Mouse (Mus musculus): ENCODE data around the gene Myadml2. TPM values are rescaled to one million over a fixed set of nuclear protein-coding genes. Genes with fewer than 3 reads are reported as not detected.

Myadml2 gene
- total and polyA plus RNA-seq, 2 experiments from 2014 or later = 1.6 to 1.7 TPM

DNA sequence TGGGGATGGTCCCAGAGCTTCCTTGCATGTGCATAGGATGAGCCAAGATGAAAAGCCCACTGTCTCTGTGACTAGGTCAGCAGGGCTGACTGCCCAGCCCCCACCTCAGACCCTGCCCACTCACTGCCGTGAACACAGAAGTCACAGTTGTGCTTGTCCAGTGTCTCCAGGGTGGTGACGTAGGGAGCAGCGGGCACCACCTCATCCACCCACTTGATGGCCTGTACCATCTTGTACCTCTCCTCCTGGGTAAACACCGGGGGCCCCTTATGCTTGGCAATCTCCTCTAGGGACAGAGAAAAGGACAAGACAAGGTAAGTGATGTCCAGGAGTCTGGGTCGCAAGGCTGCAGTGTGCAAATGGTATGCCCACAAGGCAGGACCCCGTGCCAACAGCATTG, 32.8 kb downstream of the Myadml2 start:
- H3K27ac ChIP-seq (ENCODE audit: low read depth, low read length) = no peak overlapping the region
- ATAC-seq (ENCODE audit: low FRiP score) (no peak), DNase-seq (ENCODE audit: low spot score) (no peak)
- no peak overlapping the region for H3K4me3 ChIP-seq (ENCODE audit: low read depth, low read length)
- peaks cover 8% of the 10 kb centered on the region; the same call in 1 of the 2 replicates for H3K4me1 ChIP-seq (ENCODE audit: insufficient read depth, low read length)
- TF ChIP-seq CTCF (IDR thresholded peaks at IDR 0.05) = no peak
- no peak overlapping the region for H3K9ac ChIP-seq (replicated peaks; ENCODE audit: low read length, poor library complexity, severe bottlenecking)
- 94% methylated on average over 6 of the region's 6 CpGs for WGBS
- H3K27me3 ChIP-seq (ENCODE audit: insufficient read depth, low read length) = no peaks in the 10 kb centered on the region
- no peaks in the 10 kb centered on the region for H3K9me3 ChIP-seq (ENCODE audit: low read length)
- H3K36me3 ChIP-seq (ENCODE audit: insufficient read depth, low read length) = peaks cover 47% of the 10 kb centered on the region
- no peak overlapping the region for H3K4me2 ChIP-seq (ENCODE audit: low read depth, low read length, poor library complexity, severe bottlenecking)

DNA sequence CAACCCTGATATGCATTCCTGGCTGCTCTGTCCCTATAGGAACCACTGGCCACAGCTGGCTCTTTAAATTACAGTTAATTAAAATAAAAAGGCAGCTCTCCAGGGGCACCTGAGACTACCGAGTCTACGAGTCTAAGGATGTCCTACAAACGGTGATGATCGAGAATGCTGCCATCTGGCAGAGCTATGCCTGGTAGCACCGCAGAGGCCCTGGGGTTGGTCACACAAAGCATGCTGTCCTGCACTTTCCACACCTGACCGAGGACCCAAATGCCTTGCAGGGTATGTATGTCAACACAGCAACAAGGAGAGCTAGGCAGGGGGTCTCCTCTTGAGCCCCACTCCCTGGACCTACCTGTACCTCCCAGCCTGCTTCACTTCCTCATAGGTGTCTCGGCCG, 34.0 kb downstream of the Myadml2 start:
- ATAC-seq (ENCODE audit: low FRiP score) (no peak), DNase-seq (ENCODE audit: low spot score) (no peak)
- Histone ChIP-seq H3K4me1 (ENCODE audit: insufficient read depth, low read length) (peaks cover 8% of the 10 kb centered on the region; the same call in 1 of the 2 replicates), H3K36me3 (ENCODE audit: insufficient read depth, low read length) (peaks cover 45% of the 10 kb centered on the region), H3K9ac (replicated peaks; ENCODE audit: low read length, poor library complexity, severe bottlenecking) (no peak overlapping the region), H3K4me3 (ENCODE audit: low read depth, low read length) (no peak overlapping the region), H3K27ac (ENCODE audit: low read depth, low read length) (no peak overlapping the region), H3K4me2 (ENCODE audit: low read depth, low read length, poor library complexity, severe bottlenecking) (no peak overlapping the region), H3K9me3 (ENCODE audit: low read length) (no peaks in the 10 kb centered on the region), H3K27me3 (ENCODE audit: insufficient read depth, low read length) (no peaks in the 10 kb centered on the region)
- TF ChIP-seq CTCF (IDR thresholded peaks at IDR 0.05) = no peak
- WGBS = 85% methylated on average over 8 of the region's 8 CpGs

DNA sequence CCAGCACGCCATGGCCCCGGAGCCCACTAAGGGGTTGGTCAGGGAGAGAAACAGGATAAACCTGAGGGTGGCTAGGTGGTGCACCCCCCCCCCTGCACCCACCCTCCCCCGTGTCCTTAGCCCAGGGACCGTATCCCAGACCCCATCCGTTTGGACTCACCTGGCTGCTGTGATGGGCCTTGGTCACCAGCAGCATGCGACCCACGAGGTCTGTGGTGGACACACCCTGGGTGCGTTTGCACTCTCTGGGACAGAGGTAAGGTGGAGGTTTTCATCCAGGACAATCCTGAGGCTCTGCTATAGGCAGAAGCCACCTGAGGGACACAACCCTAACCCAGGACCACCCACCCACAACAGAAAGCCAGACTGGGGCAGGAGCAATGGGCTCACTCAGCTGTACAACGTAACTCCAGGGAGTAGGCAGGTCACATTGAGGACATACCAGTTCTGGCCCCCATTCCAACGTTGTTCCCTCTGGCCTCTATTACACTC, 34.4 kb downstream of the Myadml2 start:
- peaks cover 8% of the 10 kb centered on the region; the same call in 1 of the 2 replicates for H3K4me1 ChIP-seq (ENCODE audit: insufficient read depth, low read length)
- peaks cover 40% of the 10 kb centered on the region for H3K36me3 ChIP-seq (ENCODE audit: insufficient read depth, low read length)
- WGBS = 93% methylated on average over 10 of the region's 10 CpGs
- no peak overlapping the region for H3K27ac ChIP-seq (ENCODE audit: low read depth, low read length)
- no peak for DNase-seq (ENCODE audit: low spot score)
- no peak for ATAC-seq (ENCODE audit: low FRiP score)
- no peak overlapping the region for H3K4me2 ChIP-seq (ENCODE audit: low read depth, low read length, poor library complexity, severe bottlenecking)
- no peak overlapping the region for H3K9ac ChIP-seq (replicated peaks; ENCODE audit: low read length, poor library complexity, severe bottlenecking)
- no peak overlapping the region for H3K4me3 ChIP-seq (ENCODE audit: low read depth, low read length)
- no peaks in the 10 kb centered on the region for H3K27me3 ChIP-seq (ENCODE audit: insufficient read depth, low read length)
- no peak for TF ChIP-seq CTCF (IDR thresholded peaks at IDR 0.05)
- H3K9me3 ChIP-seq (ENCODE audit: low read length) = no peaks in the 10 kb centered on the region

DNA sequence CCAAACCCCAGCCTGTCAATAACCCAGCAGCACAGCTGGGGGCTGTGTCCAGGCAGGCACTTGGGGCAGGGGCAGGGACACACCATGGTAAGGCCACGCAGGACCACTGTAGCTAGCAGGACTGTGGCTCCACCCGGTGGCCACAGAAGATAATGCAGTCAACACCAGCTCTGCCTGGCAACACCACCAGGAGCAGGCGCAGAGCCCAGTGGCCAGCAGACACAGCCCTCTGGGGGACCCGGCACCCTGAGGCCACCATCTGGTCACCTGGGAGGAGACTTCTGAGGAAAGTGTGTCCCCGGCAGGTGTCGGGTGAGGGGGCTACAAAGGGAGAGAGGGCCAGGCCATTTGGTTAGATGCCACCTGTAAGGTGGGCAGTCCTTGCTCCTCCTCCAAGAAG, 35.2 kb downstream of the Myadml2 start:
- no peak overlapping the region for H3K4me2 ChIP-seq (ENCODE audit: low read depth, low read length, poor library complexity, severe bottlenecking)
- H3K9ac ChIP-seq (replicated peaks; ENCODE audit: low read length, poor library complexity, severe bottlenecking) = no peak overlapping the region
- no peak overlapping the region for H3K27ac ChIP-seq (ENCODE audit: low read depth, low read length)
- DNase-seq (ENCODE audit: low spot score) = peak; percentile 78
- H3K36me3 ChIP-seq (ENCODE audit: insufficient read depth, low read length) = peaks cover 37% of the 10 kb centered on the region
- H3K9me3 ChIP-seq (ENCODE audit: low read length) = no peaks in the 10 kb centered on the region
- ATAC-seq (ENCODE audit: low FRiP score) = peak; percentile 35; the same call in 1 of the 2 replicates
- H3K4me1 ChIP-seq (ENCODE audit: insufficient read depth, low read length) = peaks cover 8% of the 10 kb centered on the region; the same call in 1 of the 2 replicates
- no peaks in the 10 kb centered on the region for H3K27me3 ChIP-seq (ENCODE audit: insufficient read depth, low read length)
- no peak overlapping the region for H3K4me3 ChIP-seq (ENCODE audit: low read depth, low read length)
- 49% methylated on average over 6 of the region's 6 CpGs for WGBS
- peak; percentile 83 for TF ChIP-seq CTCF (IDR thresholded peaks at IDR 0.05)

DNA sequence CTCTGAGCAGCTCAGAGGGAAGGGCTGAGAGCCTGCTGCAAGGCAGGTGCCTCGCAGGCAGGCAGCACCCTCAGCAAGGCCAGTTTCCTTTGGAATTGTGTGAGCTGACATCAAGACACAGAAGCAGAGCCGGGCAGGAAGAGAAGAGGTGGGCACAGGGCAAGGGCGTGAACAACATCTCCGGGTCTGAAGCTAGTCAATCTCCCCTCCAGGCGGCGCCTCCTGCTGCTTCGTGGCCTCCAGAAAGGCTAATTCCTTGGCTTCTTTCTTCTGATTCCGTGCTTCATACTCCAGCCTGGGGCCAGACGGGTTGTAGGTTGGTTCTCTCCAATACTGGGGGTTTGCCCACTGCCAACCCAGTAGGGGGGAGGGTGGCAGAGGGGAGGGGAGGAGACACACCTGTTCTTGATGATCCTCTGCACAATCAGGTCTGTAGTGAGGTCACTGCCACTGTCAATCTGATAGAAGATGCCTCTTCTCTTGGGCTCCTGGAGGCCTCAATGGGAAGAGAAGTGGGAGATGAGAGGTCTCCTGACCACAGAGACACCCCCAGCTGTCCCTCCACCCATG, 37.4 kb downstream of the Myadml2 start:
- Histone ChIP-seq H3K27ac (ENCODE audit: low read depth, low read length) (no peak overlapping the region), H3K4me2 (ENCODE audit: low read depth, low read length, poor library complexity, severe bottlenecking) (no peak overlapping the region), H3K9me3 (ENCODE audit: low read length) (no peaks in the 10 kb centered on the region), H3K9ac (replicated peaks; ENCODE audit: low read length, poor library complexity, severe bottlenecking) (no peak overlapping the region), H3K27me3 (ENCODE audit: insufficient read depth, low read length) (no peaks in the 10 kb centered on the region), H3K4me1 (ENCODE audit: insufficient read depth, low read length) (no peaks in the 10 kb centered on the region), H3K4me3 (ENCODE audit: low read depth, low read length) (no peak overlapping the region), H3K36me3 (ENCODE audit: insufficient read depth, low read length) (peaks cover 47% of the 10 kb centered on the region)
- DNase-seq (ENCODE audit: low spot score) = no peak
- WGBS = 79% methylated on average over 9 of the region's 9 CpGs
- no peak for ATAC-seq (ENCODE audit: low FRiP score)
- TF ChIP-seq CTCF (IDR thresholded peaks at IDR 0.05) = no peak

DNA sequence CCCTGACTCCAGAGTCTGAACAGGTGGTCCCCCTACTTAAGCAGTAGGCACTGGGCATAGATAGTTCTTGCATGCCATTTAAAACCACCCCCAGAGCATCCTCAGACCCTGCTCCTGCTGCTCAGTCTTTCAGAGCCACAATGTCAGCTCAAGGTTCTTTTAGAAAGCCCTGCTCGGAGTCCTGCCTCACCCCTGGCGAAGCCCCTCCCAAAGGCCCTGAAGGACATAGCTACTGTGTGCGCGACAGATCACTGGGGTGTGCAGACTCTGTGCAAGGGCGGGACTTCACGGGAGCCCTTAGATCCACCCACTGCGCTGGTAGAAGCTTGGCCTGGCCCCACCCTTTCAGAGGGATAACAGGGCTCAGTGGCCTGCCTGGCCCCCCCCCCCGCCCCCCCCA, 38.7 kb downstream of the Myadml2 start:
- Histone ChIP-seq H3K4me1 (ENCODE audit: insufficient read depth, low read length) (no peaks in the 10 kb centered on the region), H3K9me3 (ENCODE audit: low read length) (no peaks in the 10 kb centered on the region), H3K4me2 (ENCODE audit: low read depth, low read length, poor library complexity, severe bottlenecking) (no peak overlapping the region), H3K27ac (ENCODE audit: low read depth, low read length) (no peak overlapping the region), H3K27me3 (ENCODE audit: insufficient read depth, low read length) (no peaks in the 10 kb centered on the region), H3K9ac (replicated peaks; ENCODE audit: low read length, poor library complexity, severe bottlenecking) (no peak overlapping the region), H3K36me3 (ENCODE audit: insufficient read depth, low read length) (peaks cover 59% of the 10 kb centered on the region), H3K4me3 (ENCODE audit: low read depth, low read length) (no peak overlapping the region)
- DNase-seq (ENCODE audit: low spot score) = no peak
- WGBS = 38% methylated on average over 7 of the region's 8 CpGs
- no peak for TF ChIP-seq CTCF (IDR thresholded peaks at IDR 0.05)
- ATAC-seq (ENCODE audit: low FRiP score) = no peak

Data from midbrain, postnatal 0 days (tissue).